Mouse (Mus musculus): Measurements from ENCODE around the gene Trim25. TPM values are rescaled to one million over a fixed set of nuclear protein-coding genes. Genes with fewer than 3 reads are reported as not detected.

Gene Trim25
- total RNA-seq, 2 experiments from 2014 or later: 3.7 to 3.9 TPM

DNA sequence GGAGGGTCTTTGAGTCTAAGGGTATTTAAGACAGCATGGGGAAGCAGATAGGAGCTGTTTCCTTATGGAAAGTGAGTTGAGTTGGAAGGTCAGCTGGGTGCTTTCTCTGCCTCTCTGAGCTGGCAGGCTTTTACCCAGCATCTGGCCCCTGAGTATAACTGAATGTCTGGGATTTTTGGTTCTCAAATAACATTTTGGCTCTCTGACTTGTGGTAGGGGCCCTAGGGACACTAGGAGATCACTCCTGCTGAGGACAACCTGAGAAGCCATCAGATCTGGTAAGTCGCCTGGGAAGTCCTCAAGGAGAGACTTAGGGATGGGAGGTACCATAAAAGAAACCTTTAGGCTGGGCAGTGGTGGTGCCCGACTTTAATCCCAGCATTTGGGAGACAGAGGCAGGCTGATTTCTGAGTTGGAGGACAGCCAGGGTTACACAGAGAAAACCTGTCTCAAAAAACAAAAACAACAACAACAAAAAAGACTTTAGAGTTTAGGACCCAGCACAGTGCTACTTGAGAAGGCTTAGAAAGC is 28.9 kb upstream of the Trim25 start, which contains the start of gene Coil:
Gene Coil (plus strand): TSS at position 51 of the 531 bp plus-strand sequence.
- no peak for TF ChIP-seq CTCF (IDR thresholded peaks at IDR 0.05)
- peak in 1 of 2 experiments; percentile 27 for DNase-seq (ENCODE audit: extremely low spot score in 1 of 2, low spot score in 2 of 2)
- Histone ChIP-seq H3K27ac (no peak within 1 kb of the TSS), H3K4me3 (no peak within 1 kb of the TSS)
- intact Hi-C loops (cut with DNase I): loop anchor here (5.0 to 10.0 kb wide), 3 partner anchors 63 to 335 kb away; partner anchors contain the start of genes Akap1 and Nog

DNA sequence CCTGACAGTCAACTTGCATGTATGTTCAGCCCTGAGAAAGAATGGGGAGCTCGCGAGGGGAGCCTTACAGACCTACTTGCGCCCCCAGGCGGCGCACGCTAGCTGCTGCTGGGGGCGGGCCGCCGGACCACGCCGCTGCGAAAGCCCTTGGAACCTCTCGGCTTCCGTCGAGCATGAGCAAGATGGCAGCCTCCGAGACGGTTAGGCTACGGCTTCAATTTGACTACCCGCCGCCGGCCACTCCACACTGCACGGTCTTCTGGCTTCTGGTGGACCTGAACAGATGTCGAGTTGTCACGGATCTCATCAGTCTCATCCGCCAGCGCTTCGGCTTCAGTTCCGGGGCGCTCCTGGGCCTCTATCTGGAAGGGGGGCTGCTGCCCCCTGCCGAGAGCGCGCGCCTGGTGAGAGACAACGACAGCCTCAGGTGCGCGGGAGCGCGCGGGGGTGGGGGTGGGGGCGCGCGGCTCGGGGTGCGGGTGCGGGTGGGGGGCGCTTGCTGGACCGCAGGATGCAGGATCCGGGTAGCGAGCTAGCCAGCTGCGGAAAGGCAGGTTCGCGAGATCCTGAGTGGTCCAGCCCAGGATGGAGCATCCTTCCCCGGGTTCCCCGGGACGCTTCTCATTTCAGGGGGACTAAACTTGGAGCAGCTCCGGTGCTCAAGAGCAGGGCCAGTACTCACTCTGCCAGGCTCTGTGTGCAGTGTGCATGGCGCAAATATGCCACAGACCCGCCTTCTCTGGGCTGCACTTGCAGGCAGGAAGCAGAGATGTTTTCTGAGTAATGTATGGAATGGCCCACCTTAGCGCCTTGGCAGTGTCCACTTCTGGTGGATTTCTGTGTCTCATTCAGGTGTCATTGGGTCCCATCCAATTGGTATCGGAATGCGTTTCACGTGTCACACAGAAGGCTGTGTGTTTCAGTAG is 25.1 kb upstream of the Trim25 start:
- peak overlapping the region; percentile 83 for H3K27ac ChIP-seq
- TF ChIP-seq CTCF (IDR thresholded peaks at IDR 0.05): peak; percentile 95
- intact Hi-C loops (cut with DNase I): loop anchor here (5.0 to 10.0 kb wide), 3 partner anchors 67 to 331 kb away; partner anchors contain the start of genes Akap1 and Nog
- DNase-seq (ENCODE audit: extremely low spot score in 1 of 2, low spot score in 2 of 2): peak; percentile 94 to 96
- H3K4me3 ChIP-seq: peak overlapping the region; percentile 76

DNA sequence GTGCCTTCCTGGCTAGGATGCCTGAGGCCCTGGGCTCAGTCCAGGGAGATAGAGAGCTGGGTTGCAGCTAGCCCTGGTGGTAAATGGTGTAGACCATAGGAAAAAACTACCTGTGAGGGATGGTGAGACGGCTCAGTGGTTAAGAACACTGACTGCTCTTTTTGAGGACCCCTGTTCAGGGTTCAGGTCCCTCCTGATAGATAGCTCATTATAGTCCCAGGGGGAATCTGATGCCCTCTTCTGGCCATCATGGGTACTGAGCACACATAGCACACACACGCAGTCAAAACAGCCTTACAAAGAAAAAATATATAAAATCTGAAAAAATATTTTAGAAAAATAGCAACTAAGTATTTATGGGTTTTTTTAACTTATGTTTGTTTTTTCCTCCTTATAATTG is 22.9 kb upstream of the Trim25 start:
- peak; percentile 59 for TF ChIP-seq CTCF (IDR thresholded peaks at IDR 0.05)
- Histone ChIP-seq H3K27ac (no peak overlapping the region), H3K4me3 (no peak overlapping the region)
- intact Hi-C loops (cut with DNase I): loop anchor here (10.0 kb wide), 1 partner anchor 328 kb away; the partner anchor contains the start of gene Nog
- DNase-seq (ENCODE audit: extremely low spot score in 1 of 2, low spot score in 2 of 2): no peak

DNA sequence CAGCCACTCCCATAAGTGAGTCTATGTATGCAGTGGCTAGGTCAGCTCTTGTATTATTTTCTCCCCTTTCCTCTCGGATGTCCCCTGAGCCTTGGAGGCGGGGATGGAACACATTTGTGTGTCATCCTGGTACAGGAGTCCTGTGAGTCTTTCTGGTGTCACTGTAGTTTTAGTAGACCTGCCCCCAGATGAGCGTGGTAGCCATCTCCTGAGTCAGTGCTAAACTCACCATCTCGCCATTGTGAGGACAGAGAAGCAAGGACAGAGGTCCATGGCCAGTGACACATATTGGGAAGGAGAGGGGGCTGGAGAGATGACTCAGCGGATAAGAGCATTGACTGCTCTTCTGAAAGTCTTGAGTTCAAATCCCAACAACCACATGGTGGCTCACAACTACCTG is 22.0 kb upstream of the Trim25 start:
- intact Hi-C loops (cut with DNase I): loop anchor here (10.0 kb wide), 1 partner anchor 328 kb away; the partner anchor contains the start of gene Nog
- DNase-seq (ENCODE audit: extremely low spot score in 1 of 2, low spot score in 2 of 2): no peak
- no peak for TF ChIP-seq CTCF (IDR thresholded peaks at IDR 0.05)
- no peak overlapping the region for H3K27ac ChIP-seq
- H3K4me3 ChIP-seq: no peak overlapping the region

DNA sequence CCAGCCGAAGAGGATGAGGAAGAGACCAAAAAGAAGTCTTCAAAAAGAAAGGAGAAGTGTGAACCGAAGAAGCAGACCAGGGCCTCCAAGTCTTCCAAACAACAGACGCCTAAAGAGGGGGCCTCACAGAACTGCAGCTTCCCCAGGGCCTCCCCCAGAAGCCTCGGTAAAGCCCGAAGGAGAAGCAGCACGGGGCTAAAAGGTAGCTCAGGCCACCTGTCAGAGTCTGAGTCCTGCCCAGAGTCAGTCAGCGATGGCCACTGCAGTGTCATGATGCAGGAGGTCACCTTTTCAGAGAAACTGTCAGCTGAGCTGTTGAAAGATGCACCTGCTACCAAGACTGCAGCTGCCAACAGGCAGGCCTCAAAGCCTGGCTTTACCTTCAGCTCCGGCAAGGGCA is 17.8 kb upstream of the Trim25 start:
- H3K27ac ChIP-seq: no peak overlapping the region
- no peak for TF ChIP-seq CTCF (IDR thresholded peaks at IDR 0.05)
- intact Hi-C loops (cut with DNase I): no loop called here
- no peak for DNase-seq (ENCODE audit: extremely low spot score in 1 of 2, low spot score in 2 of 2)
- H3K4me3 ChIP-seq: no peak overlapping the region

DNA sequence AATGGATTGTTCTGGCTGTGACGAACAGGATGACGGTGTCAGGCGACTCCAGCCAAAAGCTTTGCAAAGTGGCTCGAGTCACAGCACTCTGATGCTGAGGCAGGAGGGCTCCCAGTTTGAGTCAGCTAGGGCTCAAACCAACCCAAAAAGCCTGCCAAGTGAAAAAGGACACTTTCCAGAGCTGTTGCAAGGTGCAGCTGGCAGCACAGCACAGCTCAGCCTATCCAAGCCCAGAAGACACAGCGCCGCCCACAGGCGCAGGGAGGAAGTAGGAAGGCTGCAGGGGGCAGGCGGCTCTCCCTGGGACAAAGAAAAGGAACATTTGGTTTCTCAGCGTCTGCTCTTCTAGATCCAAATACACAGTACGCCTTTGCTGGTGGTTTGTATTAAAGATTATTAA is 12.6 kb upstream of the Trim25 start:
- no peak overlapping the region for H3K27ac ChIP-seq
- intact Hi-C loops (cut with DNase I): no loop called here

DNA sequence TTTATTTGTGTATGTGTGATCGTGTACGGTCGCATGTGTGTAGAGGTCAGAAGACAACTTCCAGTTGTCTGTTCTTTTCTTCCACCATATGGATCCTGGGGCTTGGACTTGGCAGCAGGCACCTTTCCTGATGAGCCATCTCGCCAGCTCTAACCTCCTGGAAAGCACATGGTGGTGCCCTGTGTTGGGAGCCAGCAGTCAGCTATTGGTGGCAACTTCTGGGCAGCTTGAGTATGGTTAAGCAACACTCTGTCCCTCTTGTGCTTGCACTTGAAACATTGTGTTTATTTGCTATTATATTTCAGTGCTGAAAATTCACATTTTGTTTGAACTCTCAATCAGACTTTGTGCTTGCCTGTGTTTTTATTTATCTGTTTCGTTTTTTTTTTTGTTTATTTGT is 10.2 kb upstream of the Trim25 start:
- no peak overlapping the region for H3K4me3 ChIP-seq
- no peak for DNase-seq (ENCODE audit: extremely low spot score in 1 of 2, low spot score in 2 of 2)
- intact Hi-C loops (cut with DNase I): no loop called here
- no peak overlapping the region for H3K27ac ChIP-seq
- TF ChIP-seq CTCF (IDR thresholded peaks at IDR 0.05): no peak

More for the DNA sequence above, 12.6 kb upstream of the Trim25 start:
- no peak; the same call in 1 of the 2 replicates for TF ChIP-seq CTCF (IDR thresholded peaks at IDR 0.05)
- no peak overlapping the region for H3K4me3 ChIP-seq
- DNase-seq (ENCODE audit: extremely low spot score in 1 of 2, low spot score in 2 of 2): no peak

DNA sequence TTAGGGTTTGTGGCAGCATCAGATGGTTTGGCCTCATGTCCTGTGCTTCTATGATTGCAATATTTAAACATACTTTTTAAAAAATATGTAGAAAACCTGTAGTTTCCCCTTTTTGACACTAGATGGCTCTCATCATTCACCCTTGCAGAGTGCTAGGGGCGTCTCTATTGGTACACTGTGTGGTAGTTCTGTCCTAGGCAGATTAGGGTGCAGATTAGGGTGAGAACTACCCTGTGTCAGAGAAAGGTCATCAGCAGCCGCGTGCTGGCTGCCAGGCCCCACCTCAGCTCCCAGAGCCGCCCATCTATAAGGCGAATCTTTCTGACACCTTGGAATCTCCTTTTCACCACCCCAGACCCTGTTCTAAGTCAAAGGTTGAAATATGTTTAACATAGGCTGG is 9.6 kb upstream of the Trim25 start:
- peak; percentile 62 for TF ChIP-seq CTCF (IDR thresholded peaks at IDR 0.05)
- DNase-seq (ENCODE audit: extremely low spot score in 1 of 2, low spot score in 2 of 2): no peak
- intact Hi-C loops (cut with DNase I): no loop called here
- no peak overlapping the region for H3K27ac ChIP-seq
- no peak overlapping the region for H3K4me3 ChIP-seq

DNA sequence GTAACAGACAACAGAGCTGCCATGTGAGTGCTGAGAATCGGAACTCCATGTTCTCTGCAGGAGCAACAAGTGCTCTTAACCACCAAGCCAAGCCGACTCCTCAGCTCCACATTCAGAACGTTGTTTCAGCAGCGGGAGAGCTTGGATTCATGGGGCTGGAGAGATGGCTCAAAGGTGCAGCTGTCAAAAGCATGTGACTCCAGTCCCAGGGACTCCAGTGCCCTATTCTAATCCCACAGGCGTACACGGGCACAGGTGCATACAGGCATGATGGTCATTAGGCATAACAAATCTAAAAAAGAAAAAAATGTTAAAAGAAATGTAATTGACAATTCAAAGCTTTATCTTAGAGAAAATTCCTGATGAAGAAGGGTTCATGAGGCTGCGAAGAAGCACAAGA is 6.0 kb upstream of the Trim25 start:
- no peak for DNase-seq (ENCODE audit: extremely low spot score in 1 of 2, low spot score in 2 of 2)
- no peak for TF ChIP-seq CTCF (IDR thresholded peaks at IDR 0.05)
- intact Hi-C loops (cut with DNase I): loop anchor here (2.0 kb wide), 1 partner anchor 46 kb away; no protein-coding TSS in a partner anchor
- Histone ChIP-seq H3K27ac (no peak overlapping the region), H3K4me3 (no peak overlapping the region)

DNA sequence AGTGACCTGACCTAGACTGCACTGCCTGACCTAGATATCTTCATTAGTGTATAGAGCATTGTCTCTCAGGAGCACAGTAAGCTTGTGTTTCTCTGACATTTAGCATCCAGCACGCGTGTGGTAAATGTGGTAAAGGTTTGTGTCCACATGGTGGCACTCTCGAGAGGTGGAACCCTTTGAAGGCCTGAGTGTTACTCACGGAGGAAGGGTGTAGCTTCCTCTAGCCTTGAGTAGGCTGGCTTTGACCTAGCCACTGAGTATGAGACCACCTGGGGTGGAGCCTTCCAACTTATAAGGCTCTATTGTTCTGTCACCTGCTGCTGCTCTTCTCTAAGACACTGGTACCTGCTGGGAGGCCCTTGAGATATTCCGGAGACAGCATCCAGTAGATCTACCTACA is 5.6 kb upstream of the Trim25 start:
- no peak for DNase-seq (ENCODE audit: extremely low spot score in 1 of 2, low spot score in 2 of 2)
- peak; percentile 60 for TF ChIP-seq CTCF (IDR thresholded peaks at IDR 0.05)
- intact Hi-C loops (cut with DNase I): loop anchor here (2.0 kb wide), 1 partner anchor 45 kb away; no protein-coding TSS in a partner anchor

DNA sequence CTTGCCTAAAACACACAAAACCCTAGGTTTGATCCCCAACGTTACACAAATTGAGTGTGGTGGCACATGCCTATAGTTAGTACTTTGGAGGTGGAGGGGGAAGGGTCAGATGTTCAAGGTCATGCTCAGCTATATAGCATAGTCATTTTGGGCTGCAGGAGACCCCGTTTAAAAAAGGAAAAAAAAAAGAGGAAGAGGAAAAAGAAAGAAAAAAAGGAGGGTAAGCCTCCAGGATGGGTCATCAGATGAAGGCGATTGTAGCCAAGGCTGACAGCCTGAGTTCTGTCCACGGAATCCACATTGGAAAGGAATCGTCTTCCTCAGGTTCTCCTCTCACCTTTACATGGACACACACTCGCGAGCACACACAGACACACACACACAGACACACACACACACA is 4.7 kb upstream of the Trim25 start:
- DNase-seq (ENCODE audit: extremely low spot score in 1 of 2, low spot score in 2 of 2): no peak
- intact Hi-C loops (cut with DNase I): no loop called here
- H3K4me3 ChIP-seq: no peak overlapping the region
- TF ChIP-seq CTCF (IDR thresholded peaks at IDR 0.05): no peak
- H3K27ac ChIP-seq: no peak overlapping the region

More for the DNA sequence above, 5.6 kb upstream of the Trim25 start:
- Histone ChIP-seq H3K27ac (no peak overlapping the region; the same call in 1 of the 2 replicates), H3K4me3 (no peak overlapping the region)

DNA sequence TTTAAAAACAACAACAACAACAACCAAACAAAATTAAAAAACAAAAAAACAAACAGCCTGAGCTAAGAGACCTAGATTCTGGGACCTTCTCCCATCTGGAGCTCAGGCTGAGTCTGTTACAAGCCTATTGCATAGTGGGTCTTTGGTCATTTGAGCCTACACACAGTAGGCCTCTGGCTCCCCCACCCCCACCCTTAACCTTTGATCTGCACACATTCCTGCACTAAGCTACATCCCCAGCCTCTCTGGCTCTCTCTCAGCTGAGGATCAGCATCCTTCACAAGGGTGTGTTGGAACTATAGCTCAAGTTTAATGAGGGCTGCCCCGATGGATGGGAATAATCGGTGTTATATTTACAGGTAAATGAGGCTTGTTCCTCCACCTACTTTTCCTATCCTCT is 3.6 kb upstream of the Trim25 start:
- intact Hi-C loops (cut with DNase I): no loop called here
- Histone ChIP-seq H3K4me3 (no peak overlapping the region), H3K27ac (no peak overlapping the region)
- no peak for TF ChIP-seq CTCF (IDR thresholded peaks at IDR 0.05)
- DNase-seq (ENCODE audit: extremely low spot score in 1 of 2, low spot score in 2 of 2): no peak
